Mouse (Mus musculus): Measurements from ENCODE around the gene 4933415A04Rik. TPM values are rescaled to one million over a fixed set of nuclear protein-coding genes. Genes with fewer than 3 reads are reported as not detected.

The 4933415A04Rik gene
- polyA plus RNA-seq, 1 experiment from 2014 or later: 2.9 TPM

GRCm38 (mm10) chr11:43556538-43556937, 30.3 kb upstream of the 4933415A04Rik start:
- WGBS: 72% methylated on average over 11 of the region's 11 CpGs
- ATAC-seq (peak; percentile 33; the same call in 1 of the 2 replicates), DNase-seq (ENCODE audit: low spot score) (no peak)
- TF ChIP-seq CTCF (IDR thresholded peaks at IDR 0.05): peak; percentile 65
- no peak for TF ChIP-seq EP300 (IDR thresholded peaks at IDR 0.05)
- Histone ChIP-seq H3K4me1 (ENCODE audit: insufficient read depth, low read depth, low read length) (no peaks in the 10 kb centered on the region), H3K27ac (ENCODE audit: low read length) (no peak overlapping the region), H3K4me2 (replicated peaks; ENCODE audit: low read depth, low read length) (no peak overlapping the region), H3K9me3 (ENCODE audit: low read length) (no peaks in the 10 kb centered on the region), H3K36me3 (ENCODE audit: insufficient read depth, low read length) (no peaks in the 10 kb centered on the region), H3K9ac (replicated peaks; ENCODE audit: low read depth) (no peak overlapping the region), H3K4me3 (ENCODE audit: low read depth, low read length) (no peak overlapping the region), H3K27me3 (replicated peaks; ENCODE audit: insufficient read depth, low read length) (no peaks in the 10 kb centered on the region)

DNA sequence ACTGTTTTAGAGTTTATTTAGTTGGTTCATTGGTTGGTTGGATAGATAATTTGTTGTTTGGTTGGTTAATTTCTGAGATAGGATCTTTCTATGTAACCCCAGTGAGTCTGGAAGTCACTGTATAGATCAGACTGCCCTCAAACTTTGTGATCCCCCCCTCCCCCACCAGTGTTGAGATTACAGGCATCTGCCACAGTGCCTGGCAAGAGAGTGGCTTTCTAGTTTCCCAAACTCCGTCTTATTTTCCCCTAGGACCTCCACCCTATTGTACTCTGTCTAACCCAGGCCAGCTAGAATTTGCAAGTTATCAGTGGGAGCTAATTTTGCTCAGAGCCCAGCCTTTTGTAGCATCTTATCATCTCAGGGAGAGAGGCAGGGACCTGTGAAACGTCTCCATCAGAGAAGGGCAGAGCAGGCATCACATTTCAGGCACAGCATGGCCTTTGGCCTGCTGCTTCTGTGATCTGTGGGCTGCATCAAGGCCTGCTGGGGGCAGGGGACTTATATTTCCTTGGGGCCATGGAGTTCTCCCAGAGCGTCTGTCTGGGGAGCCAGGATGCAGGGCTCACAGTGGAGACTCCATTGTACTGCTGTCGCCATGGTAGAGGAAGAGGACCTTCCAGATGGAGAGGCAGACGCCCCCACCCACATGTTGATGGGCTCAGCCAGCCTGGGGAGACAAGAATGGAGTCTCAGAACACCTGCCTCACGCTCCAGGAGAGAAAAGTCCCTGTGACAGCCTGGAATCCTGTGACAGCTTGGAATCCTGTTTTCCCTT, 27.1 kb upstream of the 4933415A04Rik start:
- WGBS: 47% methylated on average over 5 of the region's 6 CpGs
- DNase-seq (ENCODE audit: low spot score) (no peak), ATAC-seq (no peak)
- Histone ChIP-seq H3K4me2 (replicated peaks; ENCODE audit: low read depth, low read length) (no peak overlapping the region), H3K27ac (ENCODE audit: low read length) (no peak overlapping the region), H3K36me3 (ENCODE audit: insufficient read depth, low read length) (no peaks in the 10 kb centered on the region), H3K9me3 (ENCODE audit: low read length) (no peaks in the 10 kb centered on the region), H3K9ac (replicated peaks; ENCODE audit: low read depth) (no peak overlapping the region), H3K27me3 (replicated peaks; ENCODE audit: insufficient read depth, low read length) (no peaks in the 10 kb centered on the region), H3K4me3 (ENCODE audit: low read depth, low read length) (no peak overlapping the region), H3K4me1 (ENCODE audit: insufficient read depth, low read depth, low read length) (no peaks in the 10 kb centered on the region; the same call in 1 of the 2 replicates)
- no peak for TF ChIP-seq CTCF (IDR thresholded peaks at IDR 0.05)

DNA sequence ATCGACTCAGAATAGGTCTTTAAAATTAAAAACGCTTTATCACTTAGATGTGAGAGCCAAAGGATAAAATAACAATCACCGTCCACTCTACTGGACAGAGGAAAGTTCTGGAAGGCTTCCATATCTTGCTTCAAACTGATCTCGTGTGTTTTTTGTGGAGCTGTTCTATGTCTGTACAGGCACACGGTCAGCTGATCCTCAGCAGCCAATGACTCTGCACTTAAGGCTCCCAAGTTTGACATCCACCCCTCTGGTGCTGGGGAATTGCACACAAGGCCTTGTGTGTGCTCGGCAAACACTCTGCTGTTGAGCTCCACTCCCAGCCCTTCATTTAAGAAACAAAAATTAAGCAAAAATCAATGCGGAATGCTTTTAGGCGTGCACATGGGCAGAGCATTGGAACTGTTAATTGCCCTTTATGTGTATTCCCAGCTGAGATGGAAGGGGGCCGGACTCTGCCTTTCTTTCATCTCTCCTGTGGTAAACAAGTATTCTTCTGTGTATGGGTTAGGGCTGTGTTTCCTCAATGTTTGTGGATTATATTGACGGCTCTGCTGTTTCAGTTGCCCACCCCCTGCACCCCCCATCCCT, 23.1 kb upstream of the 4933415A04Rik start:
- Histone ChIP-seq H3K27me3 (replicated peaks; ENCODE audit: insufficient read depth, low read length) (no peaks in the 10 kb centered on the region), H3K4me2 (replicated peaks; ENCODE audit: low read depth, low read length) (no peak overlapping the region), H3K4me1 (ENCODE audit: insufficient read depth, low read depth, low read length) (peaks cover 9% of the 10 kb centered on the region; the same call in 1 of the 2 replicates), H3K9me3 (ENCODE audit: low read length) (no peaks in the 10 kb centered on the region), H3K36me3 (ENCODE audit: insufficient read depth, low read length) (no peaks in the 10 kb centered on the region), H3K27ac (ENCODE audit: low read length) (0 out of 2 replicates have a peak overlapping the region, but pooled peaks have one; percentile 21), H3K4me3 (ENCODE audit: low read depth, low read length) (no peak overlapping the region), H3K9ac (replicated peaks; ENCODE audit: low read depth) (no peak overlapping the region)
- 54% methylated on average over 10 of the region's 10 CpGs for WGBS
- DNase-seq (ENCODE audit: low spot score) (peak; percentile 62), ATAC-seq (peak; percentile 80)
- TF ChIP-seq EP300 (IDR thresholded peaks at IDR 0.05) (no peak), CTCF (IDR thresholded peaks at IDR 0.05) (no peak)

DNA sequence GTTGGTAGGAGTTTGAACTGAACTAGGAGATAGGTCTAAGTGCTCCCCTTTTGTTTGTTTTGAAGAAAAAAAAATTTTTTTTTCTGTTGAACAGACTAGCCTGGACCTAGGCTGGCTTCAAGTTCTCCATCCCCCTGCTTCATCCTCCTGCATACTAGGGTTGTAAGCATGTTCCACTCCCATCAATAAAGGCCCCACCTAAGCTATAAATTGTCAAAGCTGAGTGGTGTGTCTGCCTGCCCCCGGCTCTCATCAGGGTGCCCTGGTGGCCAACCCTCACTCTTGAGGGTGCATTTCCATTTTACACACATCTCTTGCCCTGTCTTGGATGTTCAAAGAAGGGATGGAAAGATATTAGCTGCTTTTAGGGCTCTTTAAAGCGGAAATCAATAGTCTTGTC, 21.4 kb upstream of the 4933415A04Rik start:
- no peak for TF ChIP-seq EP300 (IDR thresholded peaks at IDR 0.05)
- TF ChIP-seq CTCF (IDR thresholded peaks at IDR 0.05): no peak
- H3K4me1 ChIP-seq (ENCODE audit: insufficient read depth, low read depth, low read length): peaks cover 9% of the 10 kb centered on the region; the same call in 1 of the 2 replicates
- no peak overlapping the region for H3K4me3 ChIP-seq (ENCODE audit: low read depth, low read length)
- ATAC-seq (no peak), DNase-seq (ENCODE audit: low spot score) (no peak)
- H3K27ac ChIP-seq (ENCODE audit: low read length): no peak overlapping the region
- WGBS: 49% methylated on average over 2 of the region's 2 CpGs
- no peaks in the 10 kb centered on the region for H3K9me3 ChIP-seq (ENCODE audit: low read length)
- H3K36me3 ChIP-seq (ENCODE audit: insufficient read depth, low read length): no peaks in the 10 kb centered on the region
- no peak overlapping the region for H3K4me2 ChIP-seq (replicated peaks; ENCODE audit: low read depth, low read length)
- H3K27me3 ChIP-seq (replicated peaks; ENCODE audit: insufficient read depth, low read length): no peaks in the 10 kb centered on the region
- no peak overlapping the region for H3K9ac ChIP-seq (replicated peaks; ENCODE audit: low read depth)

- TF ChIP-seq CTCF (IDR thresholded peaks at IDR 0.05): no peak
- no peak for TF ChIP-seq EP300 (IDR thresholded peaks at IDR 0.05)
- H3K36me3 ChIP-seq (ENCODE audit: insufficient read depth, low read length): no peaks in the 10 kb centered on the region
- H3K9me3 ChIP-seq (ENCODE audit: low read length): no peaks in the 10 kb centered on the region
- no peak overlapping the region for H3K9ac ChIP-seq (replicated peaks; ENCODE audit: low read depth)
- no peak overlapping the region for H3K4me3 ChIP-seq (ENCODE audit: low read depth, low read length)
- H3K4me2 ChIP-seq (replicated peaks; ENCODE audit: low read depth, low read length): no peak overlapping the region
- ATAC-seq (no peak), DNase-seq (ENCODE audit: low spot score) (no peak)
- H3K4me1 ChIP-seq (ENCODE audit: insufficient read depth, low read depth, low read length): peaks cover 9% of the 10 kb centered on the region; the same call in 1 of the 2 replicates
- no peak overlapping the region for H3K27ac ChIP-seq (ENCODE audit: low read length)
- H3K27me3 ChIP-seq (replicated peaks; ENCODE audit: insufficient read depth, low read length): no peaks in the 10 kb centered on the region
- 32% methylated on average over 8 of the region's 8 CpGs for WGBS
These were observed 21.0 kb upstream of the 4933415A04Rik start for GRCm38 (mm10) chr11:43565852-43566251.

- no peak overlapping the region for H3K27ac ChIP-seq (ENCODE audit: low read length)
- H3K4me2 ChIP-seq (replicated peaks; ENCODE audit: low read depth, low read length): no peak overlapping the region
- TF ChIP-seq CTCF (IDR thresholded peaks at IDR 0.05) (no peak), EP300 (IDR thresholded peaks at IDR 0.05) (no peak)
- no peak for DNase-seq (ENCODE audit: low spot score)
- no peaks in the 10 kb centered on the region for H3K36me3 ChIP-seq (ENCODE audit: insufficient read depth, low read length)
- H3K4me3 ChIP-seq (ENCODE audit: low read depth, low read length): no peak overlapping the region
- no peaks in the 10 kb centered on the region for H3K9me3 ChIP-seq (ENCODE audit: low read length)
- H3K4me1 ChIP-seq (ENCODE audit: insufficient read depth, low read depth, low read length): peaks cover 9% of the 10 kb centered on the region; the same call in 1 of the 2 replicates
- 66% methylated on average over 5 of the region's 5 CpGs for WGBS
- H3K9ac ChIP-seq (replicated peaks; ENCODE audit: low read depth): no peak overlapping the region
- H3K27me3 ChIP-seq (replicated peaks; ENCODE audit: insufficient read depth, low read length): no peaks in the 10 kb centered on the region
- ATAC-seq: no peak
These were observed 20.1 kb upstream of the 4933415A04Rik start for GRCm38 (mm10) chr11:43566696-43567095.

Measured in lung, postnatal 0 days (tissue).